Mouse (Mus musculus) ovary, adult 2 months (tissue): ENCODE data around the gene Pno1. TPM values are rescaled to one million over a fixed set of nuclear protein-coding genes. Genes with fewer than 3 reads are reported as not detected.

ENCODE experiments used
- polyA plus RNA-seq: library from polyadenylated mRNA; depleted of rRNA; stranded (reverse); fragments of >200 nt; gene quantifications from 2 replicates; pipeline ENCODE4 v1.2.3, GENCODE M21; 2012; rRNA removed

Pno1 gene
- 3.1 and 4.8 TPM in 2 replicates for polyA plus RNA-seq

DNA sequence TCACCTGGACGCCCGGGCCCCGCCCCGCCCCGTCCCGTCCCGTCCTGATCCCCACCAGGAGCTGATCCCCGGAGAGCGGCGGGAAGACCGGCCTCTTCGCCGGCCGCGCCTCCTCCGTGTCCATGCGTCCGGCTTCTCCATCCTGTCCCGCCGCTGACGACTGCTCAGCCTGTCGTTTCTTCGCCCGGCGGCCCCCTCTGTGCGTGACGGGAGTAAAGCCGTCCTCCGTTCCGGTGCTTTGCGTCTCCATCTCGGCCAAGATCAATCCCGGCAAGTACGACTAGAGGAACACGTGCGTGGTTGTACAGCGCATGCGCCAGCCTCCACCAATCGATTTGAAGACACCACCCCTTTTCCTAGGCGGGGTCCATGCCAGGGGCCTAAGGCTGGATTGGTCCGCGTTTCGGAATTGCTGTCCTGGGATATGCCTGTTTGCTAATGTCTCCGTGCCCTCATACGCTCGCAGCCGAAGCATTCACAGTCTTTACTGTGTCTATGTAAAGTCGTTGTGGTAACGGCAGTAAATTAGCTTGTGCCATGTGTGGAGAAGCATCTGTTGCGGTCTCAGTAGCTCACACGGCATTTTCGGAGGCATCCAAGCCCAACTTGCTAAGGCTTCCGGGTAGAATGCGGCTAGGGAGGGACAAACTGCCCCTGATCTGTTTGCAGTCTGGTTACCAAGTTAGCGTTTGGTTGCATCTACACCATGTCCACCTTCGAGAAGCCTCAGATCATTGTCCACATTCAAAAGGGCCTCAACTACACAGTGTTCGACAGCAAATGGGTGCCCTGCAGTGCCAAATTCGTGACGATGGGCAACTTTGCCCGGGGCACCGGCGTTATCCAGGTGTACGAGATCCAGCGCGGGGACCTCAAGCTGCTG, at the start of gene Pno1:
TSS of gene Pno1 (minus strand) at position 311 of the 883 bp plus-strand sequence.

DNA sequence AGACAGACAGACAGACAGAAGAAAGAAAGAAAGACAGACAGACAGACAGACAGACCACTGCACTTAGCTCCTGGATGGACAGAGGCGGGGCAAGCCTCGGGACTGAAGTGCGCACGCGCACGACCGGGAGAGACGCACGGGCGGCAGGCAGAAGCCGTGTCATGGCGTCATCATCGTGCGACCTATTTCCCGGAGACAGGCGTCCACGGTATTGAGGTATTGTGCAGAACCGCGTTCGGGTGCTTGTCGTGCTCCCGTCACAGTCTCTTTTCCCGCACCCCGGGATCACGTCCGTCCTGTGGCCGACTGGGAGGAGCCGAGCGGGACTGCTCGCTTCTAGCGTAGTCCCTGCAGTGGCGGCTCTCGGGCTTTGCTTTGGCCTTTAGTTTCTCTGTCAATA, 46.1 kb upstream of the Pno1 start, which contains the start of gene C1d:
TSS of gene C1d (plus strand) at position 137 of the 400 bp plus-strand sequence.

DNA sequence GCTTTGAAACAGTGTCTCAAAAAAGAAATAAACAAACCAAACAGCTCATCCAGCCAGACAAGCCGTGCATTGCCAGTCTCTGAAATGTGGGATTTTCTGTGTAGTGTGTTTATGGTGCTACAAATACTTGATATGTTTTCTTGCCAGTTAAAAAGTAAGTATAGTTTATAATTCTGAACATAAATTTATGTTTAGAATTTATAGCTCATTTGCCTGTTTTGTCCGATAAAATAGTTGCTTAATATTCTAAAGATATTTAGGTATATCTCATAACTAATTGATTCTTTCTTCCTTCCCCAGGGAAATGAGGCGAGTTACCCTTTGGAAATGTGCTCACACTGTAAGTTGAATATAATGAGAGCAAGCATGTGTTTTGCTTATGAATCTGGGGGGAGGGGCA, 29.6 kb downstream of the Pno1 start, which contains the start of gene Wdr92:
TSS of gene Wdr92 (plus strand) at position 301 of the 400 bp plus-strand sequence.

DNA sequence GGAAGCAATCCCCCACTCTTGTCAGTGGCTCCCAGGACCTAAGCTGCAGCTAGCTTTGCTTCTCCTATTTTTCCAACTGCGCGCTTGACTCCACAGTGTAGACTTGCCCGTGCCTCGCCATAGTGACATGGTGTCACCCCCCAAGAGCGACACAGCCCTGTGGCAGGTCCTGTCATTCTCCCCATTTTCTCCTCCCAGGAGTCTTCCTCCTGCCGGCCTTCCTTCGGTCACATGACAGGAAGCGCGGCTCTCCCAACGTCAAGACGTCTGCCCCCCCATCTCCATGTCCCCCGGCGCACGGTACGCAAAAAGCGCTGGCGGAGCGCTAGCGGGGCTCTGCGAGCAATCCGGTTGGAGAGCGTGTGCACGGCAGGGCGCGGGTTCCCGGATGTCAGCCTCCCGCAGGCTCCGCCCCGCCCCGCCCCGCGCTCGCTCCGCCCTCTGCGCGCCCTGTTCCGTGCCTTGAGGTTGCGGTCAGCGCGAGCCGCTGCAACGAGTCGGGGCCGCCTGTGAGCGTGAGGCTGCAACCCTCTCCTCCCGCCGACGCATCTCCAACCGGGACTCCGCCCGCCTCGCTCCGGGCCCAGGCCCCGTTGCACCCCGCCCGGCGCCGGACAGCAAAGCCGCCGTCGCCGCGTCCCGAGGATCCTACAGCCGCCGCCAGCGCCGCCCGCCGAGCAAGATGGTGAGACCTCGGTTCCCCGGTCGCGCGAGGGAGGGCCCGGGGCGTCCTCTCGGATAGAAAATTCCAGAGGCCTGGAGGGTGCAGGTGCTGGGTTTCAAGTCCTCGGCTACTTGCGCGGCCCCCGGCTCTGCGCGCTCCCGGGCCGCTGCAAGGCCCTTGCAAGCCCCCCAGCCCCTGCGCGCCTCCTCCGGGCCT, 52.3 kb downstream of the Pno1 start, which contains the start of gene Ppp3r1:
TSS of gene Ppp3r1 (plus strand) at position 406 of the 880 bp plus-strand sequence.

Other genes with a start within 250 kb of the Pno1 start
- 16.3 and 22.0 TPM in 2 replicates for gene Cnrip1, start 160.0 kb downstream of the Pno1 start, polyA plus RNA-seq
- gene Plek, start 159.2 kb downstream of the Pno1 start, polyA plus RNA-seq = 0.70 and 0.80 TPM in 2 replicates
- gene Ppp3r1, start 52.3 kb downstream of the Pno1 start, polyA plus RNA-seq = 30.4 and 139 TPM in 2 replicates
- gene Wdr92, start 29.5 kb downstream of the Pno1 start, polyA plus RNA-seq = 7.9 and 8.6 TPM in 2 replicates
- 3.5 and 5.5 TPM in 2 replicates for gene C1d, start 46.0 kb upstream of the Pno1 start, polyA plus RNA-seq